Mouse (Mus musculus) retina, adult 2 months (tissue): Measurements from ENCODE around the gene Dixdc1.

Experiments used
- DNase-seq: peaks from one replicate; pipeline ENCODE4 v3.0.0-alpha.2; 2012; ENCODE audit warnings: low read depth, low spot score

Dixdc1 gene

DNA sequence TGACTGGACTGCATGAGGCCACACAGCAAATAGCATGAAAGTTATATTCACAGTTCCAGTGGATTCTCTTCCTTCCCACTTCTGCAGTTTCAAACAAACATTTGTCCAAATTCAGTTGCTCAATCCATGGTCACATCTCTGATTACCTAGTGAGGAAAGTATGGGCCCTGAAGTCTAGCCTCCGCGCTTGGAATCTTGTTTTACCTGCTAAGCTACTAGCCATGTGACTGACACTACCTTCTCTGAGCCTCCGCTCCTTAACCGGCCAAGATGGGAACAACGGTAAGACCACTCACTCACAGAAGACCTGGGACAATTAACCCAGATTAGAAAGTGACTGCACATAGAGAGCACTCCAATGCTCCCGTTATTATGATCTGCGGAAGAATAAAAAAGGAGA lies 6.5 kb upstream of the Dixdc1 start:
- DNase-seq = no peak

DNA sequence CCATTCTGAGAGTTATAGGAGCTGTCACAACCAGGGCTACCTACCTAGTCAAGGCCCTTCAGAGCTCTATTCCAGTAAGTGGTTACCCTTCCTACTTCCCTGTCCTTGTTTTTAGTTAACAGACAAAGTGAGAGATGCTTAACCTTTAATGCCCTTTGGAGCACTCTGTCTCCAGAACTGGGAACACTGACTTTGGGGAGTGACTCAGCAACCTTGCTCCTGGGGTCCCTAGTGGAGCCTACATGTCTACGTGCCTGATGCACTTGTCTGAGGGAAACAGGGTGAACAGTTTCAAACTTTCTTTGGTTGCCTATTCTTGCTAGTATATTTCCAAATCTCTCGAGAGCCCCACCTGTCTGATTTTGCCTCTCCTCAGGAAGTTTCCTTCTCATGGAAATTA lies 3.4 kb upstream of the Dixdc1 start:
- no peak for DNase-seq

DNA sequence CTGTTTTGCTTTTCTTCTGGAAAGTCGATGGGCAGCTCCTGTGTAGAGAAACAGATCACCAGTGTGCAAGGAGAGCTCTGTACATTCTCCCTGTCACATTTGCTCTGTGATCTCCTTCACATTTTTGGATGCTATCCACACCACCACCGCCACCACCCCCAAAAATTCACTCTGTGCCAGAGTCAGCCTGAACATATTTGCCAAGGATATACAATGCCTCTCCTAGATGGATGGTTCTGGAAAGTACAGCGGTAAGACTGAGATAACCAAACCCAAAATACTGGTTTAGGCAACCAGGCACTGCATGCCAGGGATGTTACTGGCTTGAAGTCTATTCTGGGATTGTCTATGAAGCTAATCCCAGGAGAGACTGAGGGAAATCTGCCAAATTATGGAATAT lies 2.9 kb upstream of the Dixdc1 start:
- no peak for DNase-seq

DNA sequence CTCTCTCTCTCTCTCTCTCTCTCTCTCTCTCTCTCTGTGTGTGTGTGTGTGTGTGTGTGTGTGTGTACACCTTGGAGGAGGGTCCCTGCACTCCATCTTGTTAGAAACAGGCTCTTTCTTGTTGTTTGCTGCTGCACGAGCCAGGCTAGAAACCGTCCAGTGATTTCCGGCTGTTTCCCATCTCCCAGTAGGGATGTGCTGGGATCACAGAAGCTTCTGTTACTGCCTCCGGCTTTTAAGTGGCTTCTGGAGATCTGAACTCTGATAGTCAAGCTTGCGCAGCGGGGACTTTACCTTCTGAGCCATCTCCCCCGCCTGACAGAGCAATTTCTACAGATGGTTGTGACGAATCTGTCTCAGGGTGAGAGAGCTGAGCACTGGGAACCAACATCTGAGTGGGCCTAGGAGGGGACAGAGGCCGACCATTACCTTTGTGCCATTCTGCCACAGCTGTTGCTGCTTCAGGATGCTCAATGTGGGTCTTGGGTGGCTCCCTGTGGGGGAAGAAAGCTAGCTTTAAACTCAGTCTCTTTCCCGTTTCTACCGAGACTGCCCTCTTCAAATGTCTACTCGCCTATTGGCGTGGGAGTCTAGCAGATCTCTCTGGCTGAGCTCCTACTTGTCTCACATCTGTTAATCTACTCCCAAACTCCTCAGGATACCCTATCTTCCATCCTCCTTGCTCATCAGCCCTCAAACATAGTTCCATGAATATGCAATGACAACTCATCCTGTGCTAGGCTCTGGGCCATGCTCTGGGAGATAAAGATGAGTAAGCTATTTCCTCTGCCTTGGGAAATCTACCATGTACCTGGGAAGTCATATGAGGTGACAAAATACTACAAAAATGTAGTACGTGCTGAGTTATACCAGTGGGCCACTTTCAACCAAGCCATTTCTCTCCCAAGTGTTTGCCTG lies 1.8 kb upstream of the Dixdc1 start:
- no peak for DNase-seq

DNA sequence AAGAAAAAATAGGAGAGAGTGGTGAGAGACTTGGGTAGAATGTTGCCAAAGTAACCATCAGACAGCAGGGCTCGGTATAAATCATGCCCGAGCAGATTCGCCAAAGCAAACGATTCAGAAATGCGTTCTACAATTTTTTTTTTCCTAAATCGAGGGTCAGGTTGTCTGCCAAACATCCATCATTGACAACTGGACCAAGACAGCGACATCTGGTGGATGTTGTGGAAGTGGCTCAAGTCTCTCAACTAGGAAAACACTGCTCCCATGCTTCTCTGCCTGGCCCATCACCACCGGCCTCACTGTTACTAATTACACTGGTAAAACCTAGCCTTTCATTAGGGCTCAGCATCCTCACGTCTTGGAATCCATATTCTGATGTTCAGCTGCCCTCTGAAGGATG lies 4.3 kb downstream of the Dixdc1 start:
- peak; percentile 55 for DNase-seq

DNA sequence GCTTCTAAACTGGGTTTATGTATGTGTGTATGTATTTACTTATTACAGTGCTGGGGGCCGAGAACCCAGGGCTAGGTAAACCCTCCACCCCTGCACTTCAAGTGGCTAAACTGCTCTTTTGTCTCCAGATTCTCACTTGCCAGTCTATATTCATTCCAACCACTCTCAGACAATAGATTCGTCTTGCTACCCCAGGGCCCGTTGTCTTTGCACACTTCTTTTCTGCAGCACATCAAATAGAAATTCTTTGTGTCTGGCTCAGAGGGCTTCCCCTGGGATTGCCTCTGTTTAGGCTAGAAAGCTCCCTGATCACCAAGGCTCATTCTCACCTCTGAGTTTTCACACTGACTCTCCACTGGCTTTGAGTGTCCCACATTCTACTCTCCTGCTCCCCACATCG lies 6.8 kb downstream of the Dixdc1 start:
- DNase-seq = no peak

DNA sequence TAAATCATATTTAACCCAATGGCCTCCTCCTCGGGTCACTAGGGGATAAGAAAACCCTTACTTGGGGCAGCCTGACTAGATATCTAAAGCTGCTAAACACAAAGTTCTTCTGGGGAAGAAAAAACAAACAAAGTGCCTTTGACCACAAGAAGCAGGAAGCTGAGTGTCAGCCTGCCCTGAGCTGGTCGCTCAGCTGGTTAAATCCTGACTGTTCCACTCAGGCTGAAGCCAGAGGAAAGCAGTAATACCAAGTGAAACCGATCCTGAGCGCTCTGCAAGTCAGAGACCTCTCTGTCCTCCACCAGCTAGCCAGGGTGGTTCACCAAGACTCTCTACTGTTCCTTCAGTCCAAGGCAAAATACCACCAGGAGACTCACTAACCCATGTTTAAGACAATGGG lies 9.7 kb downstream of the Dixdc1 start:
- no peak for DNase-seq

DNA sequence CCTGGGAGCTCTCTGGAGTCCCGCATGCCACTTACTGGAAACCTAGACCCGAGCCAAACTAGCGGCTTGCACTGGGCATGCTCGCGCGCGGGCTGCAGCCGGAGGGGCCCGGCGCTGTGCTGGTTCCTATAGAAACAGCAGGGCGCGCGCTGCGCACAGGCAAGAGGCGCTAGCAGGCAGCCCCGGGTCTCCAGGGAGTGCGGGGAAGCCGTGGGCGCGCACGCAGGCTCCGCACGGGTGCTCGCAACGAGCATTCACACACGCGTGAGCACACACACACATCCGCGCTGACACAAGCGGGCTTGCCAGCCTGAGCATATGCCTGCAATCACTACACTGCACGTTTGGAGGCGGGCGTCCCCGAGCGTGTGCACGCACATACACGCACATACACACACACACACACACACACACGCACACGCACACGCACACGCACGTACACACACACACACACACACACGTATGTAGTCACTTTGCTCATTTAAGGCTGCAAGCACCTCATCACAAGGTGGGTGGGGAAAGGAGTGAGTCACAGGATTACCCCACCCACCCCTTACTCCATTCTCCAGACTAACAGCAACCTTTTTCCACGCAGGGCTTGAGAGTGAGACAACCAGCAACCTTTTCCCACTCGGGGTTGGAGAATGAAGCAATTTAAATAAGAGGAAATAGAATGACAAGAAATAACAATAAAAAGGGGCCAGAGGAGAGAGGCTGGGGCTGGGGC lies 11.2 kb downstream of the Dixdc1 start:
- peak; percentile 54 for DNase-seq

DNA sequence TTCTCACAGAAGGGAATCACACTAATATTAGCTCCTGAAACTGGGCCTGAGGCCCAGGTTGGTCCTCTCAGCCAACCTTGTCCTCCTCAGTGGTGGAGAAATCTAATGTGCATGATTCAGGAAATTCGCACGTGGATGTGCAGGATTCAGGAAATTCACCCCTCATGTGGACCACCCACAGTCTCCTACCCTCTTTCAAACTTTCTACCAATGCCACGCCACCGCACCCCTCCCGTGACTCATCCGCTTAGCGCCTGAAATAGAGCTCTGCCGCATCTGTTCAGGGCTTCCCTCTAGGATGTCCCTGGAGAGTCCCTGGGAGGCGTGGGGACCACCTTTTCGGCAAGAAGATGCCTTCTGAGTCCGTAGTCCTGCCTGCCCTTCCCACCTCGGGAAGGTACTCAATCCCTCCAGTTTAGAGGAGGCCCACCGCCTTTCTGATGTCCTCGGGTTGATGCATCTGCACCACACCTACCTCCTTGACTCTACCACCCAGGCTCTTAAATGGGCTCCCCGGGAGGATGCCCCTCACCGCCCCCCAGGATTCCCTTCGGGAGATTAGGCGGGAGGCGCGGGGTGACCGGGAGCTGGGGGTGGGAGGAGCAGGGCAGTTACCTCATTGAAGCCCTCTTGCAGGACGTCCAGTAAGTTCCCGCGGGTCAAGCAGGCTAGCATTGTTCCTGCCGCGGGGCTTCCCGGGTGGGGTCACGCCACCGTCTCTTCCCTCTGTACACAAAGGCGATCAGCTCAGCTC lies 12.0 kb downstream of the Dixdc1 start:
- no peak for DNase-seq

DNA sequence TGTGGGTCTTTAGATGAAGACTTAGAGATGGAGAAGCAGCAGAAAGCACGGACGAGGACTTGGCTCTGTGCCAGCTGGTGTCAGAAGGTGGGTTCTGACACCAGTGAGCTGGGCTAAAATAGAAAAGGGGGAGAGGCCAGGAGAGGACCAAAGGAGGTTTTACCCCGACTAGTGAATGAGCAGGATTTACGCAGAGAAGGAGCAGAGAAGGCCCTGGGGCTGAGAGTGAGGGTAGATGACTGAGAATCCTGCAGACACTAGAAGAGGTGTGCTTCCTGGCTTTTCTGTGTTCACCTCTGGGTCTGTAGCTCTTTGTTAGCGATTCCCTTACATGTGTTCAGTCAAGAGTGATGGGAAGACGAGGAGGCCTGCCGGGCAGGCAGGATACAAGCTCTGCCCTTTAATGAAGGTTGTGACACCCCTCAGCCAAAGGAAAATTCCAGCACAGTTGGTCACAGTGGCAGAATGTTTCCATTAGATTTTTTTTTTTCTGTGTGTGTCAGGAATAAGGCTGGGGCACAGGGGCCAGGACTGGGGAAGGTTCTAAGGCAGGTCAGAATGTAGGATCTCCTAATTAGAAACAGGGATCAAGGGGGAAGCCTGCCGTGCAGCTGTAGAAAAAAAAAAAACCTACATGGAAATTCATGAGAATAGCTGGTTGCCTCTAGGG lies 13.3 kb downstream of the Dixdc1 start:
- DNase-seq = no peak

DNA sequence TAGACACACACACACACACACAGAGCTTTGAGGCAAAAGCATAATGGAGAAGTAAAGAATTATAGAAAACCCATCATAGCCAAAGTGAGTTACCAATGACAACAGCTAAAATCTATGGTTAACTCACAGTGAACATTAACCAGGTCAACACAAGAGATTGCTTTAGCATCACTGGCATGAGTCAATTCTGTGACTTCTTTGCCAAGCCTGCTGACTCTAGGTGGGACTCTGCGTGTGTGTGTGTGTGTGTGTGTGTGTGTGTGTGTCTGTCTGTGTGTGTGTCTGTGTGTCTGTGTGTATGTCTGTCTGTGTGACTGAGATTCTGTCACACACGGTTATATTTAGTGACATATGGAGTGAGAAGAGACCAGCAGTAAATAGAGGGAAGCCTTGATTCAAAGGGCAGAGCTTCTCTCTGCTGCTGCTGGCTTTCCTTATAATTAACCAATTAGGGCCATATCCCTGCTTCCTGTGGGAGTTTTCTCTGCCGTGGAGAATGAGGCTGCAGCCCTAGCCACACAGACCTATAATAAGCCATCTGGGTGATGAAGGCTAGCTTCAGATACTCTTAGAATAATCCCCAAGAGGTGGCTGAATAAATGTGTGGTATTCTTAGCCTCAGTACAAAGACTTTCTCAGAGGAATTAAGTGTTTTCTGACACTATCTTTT lies 14.5 kb downstream of the Dixdc1 start:
- DNase-seq = no peak

DNA sequence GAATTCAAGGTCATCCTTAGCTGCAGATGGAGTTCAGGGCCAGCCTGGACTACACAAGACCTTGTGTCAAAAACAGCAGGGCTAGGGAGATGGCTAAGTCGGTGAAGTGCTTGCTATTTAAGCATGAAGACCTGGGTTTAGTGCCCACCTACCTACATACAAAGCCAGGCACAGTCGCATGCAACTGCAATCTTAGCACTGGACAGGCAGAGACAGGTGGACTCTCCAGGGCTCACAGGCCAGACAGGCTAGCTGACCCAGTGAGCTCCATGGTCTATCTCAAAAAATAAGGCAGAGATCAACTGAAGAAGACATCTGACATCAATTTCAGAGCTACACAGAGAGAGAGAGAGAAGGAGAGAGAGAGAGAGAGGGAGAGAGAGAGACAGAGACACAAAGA lies 15.2 kb downstream of the Dixdc1 start:
- no peak for DNase-seq

DNA sequence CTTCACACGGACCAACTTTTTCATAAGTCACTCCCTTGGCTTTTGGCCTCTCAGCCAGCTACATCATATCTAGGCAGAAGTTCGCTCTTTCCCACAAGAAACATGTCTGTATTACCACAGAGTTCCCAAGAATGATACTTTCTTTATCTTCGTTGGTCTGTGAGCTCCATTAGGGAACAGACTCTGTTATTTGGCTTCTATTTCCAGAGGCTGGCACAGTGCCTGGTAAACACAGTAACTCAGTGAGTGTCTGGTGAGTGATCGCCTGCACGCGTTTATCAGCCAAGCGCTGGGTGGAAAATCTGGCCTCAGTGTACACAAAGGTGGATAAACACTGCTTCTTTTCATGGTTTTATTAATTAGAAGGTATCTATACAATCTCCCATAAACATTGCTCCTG lies 15.9 kb downstream of the Dixdc1 start:
- DNase-seq = no peak

DNA sequence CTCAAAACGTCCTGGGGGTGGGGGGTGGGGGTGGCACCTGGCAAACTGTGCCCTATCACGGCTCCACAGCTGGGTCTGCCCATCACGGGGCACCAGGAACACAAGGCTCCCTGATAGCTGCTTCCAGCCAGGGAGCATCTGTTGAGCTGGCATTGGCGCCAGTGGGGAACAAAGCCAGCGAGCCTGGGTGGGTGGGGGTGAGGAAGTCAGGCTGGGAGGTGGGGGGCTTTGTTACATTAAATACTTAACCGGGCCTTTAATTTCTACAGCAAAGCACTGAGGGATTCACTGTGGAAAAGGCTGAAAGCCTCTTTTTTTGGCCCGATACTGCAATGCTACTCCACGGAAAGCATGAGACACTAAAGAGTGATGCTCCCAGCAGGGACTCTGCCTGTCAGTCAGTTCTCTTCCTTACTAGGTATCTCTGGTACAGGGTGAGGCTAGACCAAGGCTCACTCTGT lies 16.8 kb downstream of the Dixdc1 start:
- DNase-seq = no peak

DNA sequence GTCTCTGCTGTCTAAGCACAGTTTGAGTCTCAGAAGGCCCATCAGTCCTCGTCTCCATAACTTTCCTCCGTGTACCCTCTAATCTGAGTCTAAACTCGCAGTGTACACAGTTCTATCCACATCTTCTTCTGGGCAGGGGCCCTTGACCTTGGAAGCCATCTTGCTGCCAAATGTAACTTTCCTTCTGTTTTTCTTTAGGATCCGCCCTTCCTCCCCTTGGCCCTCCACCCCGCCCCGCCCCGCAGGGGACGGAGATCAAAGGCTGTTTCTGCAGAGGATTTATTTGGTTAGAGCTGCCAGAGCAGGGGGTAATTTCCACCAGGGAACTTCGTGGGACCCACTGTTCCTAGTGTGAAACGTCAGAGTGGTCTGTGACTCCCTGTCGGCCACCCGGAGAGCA lies 18.3 kb downstream of the Dixdc1 start:
- DNase-seq = no peak

DNA sequence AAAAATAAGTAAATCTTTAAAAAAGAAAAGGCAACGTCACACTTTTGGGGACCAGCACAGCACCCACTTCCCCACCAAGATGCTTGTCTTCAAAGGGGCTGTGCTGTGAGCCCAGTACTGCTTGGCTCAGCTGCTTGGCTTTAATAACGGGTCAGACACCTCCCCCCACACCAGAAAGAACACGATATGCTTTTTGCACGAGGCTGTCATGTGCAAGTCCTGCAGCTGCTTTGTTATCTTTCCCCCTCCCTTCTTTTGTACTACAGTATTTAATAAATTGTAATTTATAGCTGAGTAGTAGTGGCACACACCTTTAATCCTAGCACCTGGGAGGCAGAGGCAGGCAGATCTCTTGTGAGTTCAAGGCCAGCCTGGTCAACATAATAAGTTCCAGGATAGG lies 20.4 kb downstream of the Dixdc1 start:
- no peak for DNase-seq

DNA sequence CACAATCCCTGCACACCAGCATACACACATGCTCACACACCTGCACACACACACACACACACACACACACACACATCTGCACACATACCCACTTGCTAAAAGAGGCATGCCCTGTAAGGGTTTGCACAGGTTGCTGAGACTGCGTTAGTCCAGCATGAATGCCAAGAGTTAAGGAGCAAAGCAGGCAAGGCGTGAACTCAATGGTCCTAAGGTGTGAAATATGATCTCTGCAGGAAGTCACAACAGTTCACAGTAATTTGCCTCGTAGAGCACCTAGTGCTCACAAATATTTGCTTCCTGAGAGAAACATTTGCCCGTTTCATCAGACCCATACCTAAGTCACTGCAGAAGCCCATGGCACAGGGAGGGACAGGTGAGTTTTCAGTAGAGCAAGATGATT lies 25.1 kb downstream of the Dixdc1 start:
- DNase-seq = no peak

DNA sequence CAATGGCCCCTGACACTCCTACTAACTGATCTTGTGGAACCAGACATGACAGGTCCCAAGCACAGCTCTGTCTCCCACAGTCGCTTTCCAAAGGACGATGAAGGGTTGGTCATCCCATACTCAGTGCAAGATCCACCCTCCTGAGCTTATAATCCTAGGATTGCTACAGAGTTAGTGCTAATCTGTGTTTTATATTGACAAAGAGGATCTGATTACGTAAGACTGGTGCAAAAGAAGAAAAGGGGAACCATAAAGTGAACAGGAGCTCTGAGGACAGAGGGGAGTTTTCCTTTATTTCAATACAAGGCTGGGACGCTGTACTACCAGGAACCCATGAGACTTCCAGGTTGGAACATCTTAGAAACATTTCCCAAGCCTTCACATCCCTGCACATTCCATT lies 28.0 kb downstream of the Dixdc1 start:
- no peak for DNase-seq

DNA sequence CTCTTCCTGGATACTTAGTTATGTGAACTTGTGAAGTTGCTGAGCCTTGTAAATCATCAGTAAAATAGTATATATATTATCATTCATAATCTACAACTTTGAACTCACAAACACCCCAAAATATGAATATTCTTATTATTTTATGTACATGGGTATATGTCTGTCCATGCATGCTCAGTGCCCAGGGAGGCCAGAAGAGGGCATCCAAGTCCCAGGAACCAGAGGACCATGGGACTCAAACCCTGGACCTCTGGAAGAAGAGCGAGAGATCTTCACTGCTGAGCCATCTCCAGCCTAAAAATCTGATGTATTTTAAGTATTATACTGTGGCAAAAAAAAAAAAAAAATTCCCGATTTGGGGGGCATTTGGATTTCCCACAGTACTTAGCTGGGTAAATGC lies 30.2 kb downstream of the Dixdc1 start:
- no peak for DNase-seq

DNA sequence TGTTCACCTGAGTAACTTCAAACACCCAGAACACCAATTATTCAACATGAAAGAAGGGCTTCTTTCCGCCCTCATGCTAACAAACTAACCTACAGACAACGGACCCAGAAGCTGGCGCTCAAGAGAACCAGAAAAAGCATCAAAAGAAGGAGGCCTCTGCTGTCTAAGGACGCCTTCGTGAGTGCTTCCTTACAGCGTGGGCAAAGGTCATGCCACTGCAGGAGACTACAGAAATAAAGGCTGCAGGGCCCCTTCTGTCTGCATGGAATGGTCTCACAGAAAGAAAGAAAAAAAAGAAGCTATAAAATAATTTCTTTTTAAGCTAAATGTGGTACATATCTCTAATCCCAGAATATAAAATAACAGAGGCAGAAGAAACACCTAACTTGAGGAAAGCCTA lies 34.4 kb downstream of the Dixdc1 start:
- DNase-seq = no peak
